Mouse (Mus musculus) kidney, postnatal 25 days (tissue): ENCODE results near the gene Fam180a.
A peak's percentile ranks its signal among the peaks of the same experiment; 100 is the strongest.

Experiments used
- DNase-seq, 2 experiments: peaks; one replicate each; pipeline ENCODE4 v3.0.0; 2021; ENCODE audit warnings: mixed read lengths in 2 of 2

Fam180a gene

GRCm38 (mm10) chr6:35309406-35309805 lies 16.5 kb downstream of the Fam180a start:
- no peak for DNase-seq

GRCm38 (mm10) chr6:35308037-35308436 lies 17.9 kb downstream of the Fam180a start, which contains the start of gene Slc13a4:
TSS of gene Slc13a4 (minus strand) at chr6:35308131.
- no peak for DNase-seq

- DNase-seq, result no peak
These were observed 18.8 kb downstream of the Fam180a start for GRCm38 (mm10) chr6:35307136-35307535.

GRCm38 (mm10) chr6:35303355-35303900 lies 22.5 kb downstream of the Fam180a start:
- DNase-seq, result peak; percentile 95 to 96

GRCm38 (mm10) chr6:35302581-35302980 lies 23.4 kb downstream of the Fam180a start:
- no peak for DNase-seq

- no peak for DNase-seq
These were observed 27.6 kb downstream of the Fam180a start for GRCm38 (mm10) chr6:35298323-35298722.

- DNase-seq, result peak; percentile 72 to 73
These were observed 28.3 kb downstream of the Fam180a start for GRCm38 (mm10) chr6:35297516-35298227.

GRCm38 (mm10) chr6:35297001-35297400 lies 28.9 kb downstream of the Fam180a start:
- DNase-seq, result peak; percentile 65 to 85

- DNase-seq, result no peak
These were observed 31.0 kb downstream of the Fam180a start for GRCm38 (mm10) chr6:35294964-35295363.

GRCm38 (mm10) chr6:35289676-35290075 lies 36.3 kb downstream of the Fam180a start:
- DNase-seq, result no peak

- no peak for DNase-seq
These were observed 37.0 kb downstream of the Fam180a start for GRCm38 (mm10) chr6:35288920-35289319.

GRCm38 (mm10) chr6:35288114-35288761 lies 37.7 kb downstream of the Fam180a start:
- DNase-seq, result peak; percentile 65 to 81

GRCm38 (mm10) chr6:35279306-35279705 lies 46.6 kb downstream of the Fam180a start:
- DNase-seq, result peak; percentile 69 to 90

GRCm38 (mm10) chr6:35277903-35278587 lies 47.9 kb downstream of the Fam180a start:
- DNase-seq, result no peak

GRCm38 (mm10) chr6:35273391-35274082 lies 52.4 kb downstream of the Fam180a start:
- DNase-seq, result peak; percentile 47 to 63

GRCm38 (mm10) chr6:35271868-35272765 lies 53.8 kb downstream of the Fam180a start:
- peak; percentile 62 to 74 for DNase-seq

GRCm38 (mm10) chr6:35271094-35271855 lies 54.7 kb downstream of the Fam180a start:
- peak in 1 of 2 experiments; percentile 9 for DNase-seq

GRCm38 (mm10) chr6:35269643-35270042 lies 56.3 kb downstream of the Fam180a start:
- no peak for DNase-seq

- DNase-seq, result no peak
These were observed 57.2 kb downstream of the Fam180a start for GRCm38 (mm10) chr6:35268711-35269110.

GRCm38 (mm10) chr6:35265580-35266278 lies 60.2 kb downstream of the Fam180a start:
- DNase-seq, result no peak
